Mouse (Mus musculus) cerebellum, postnatal 36 days (tissue): ENCODE data around the gene Hsd3b6.
"Not testable (repeated sequence)": the region's sequence is repeated elsewhere in the genome, so short reads cannot be mapped to it uniquely, and the experiment has no call there.

ENCODE experiments used
- DNase-seq, 2 experiments: peaks; one replicate each; pipeline ENCODE4 v3.0.0; 2021 to 2022; ENCODE audit warnings: mixed read lengths in 2 of 2

The Hsd3b6 gene

DNA sequence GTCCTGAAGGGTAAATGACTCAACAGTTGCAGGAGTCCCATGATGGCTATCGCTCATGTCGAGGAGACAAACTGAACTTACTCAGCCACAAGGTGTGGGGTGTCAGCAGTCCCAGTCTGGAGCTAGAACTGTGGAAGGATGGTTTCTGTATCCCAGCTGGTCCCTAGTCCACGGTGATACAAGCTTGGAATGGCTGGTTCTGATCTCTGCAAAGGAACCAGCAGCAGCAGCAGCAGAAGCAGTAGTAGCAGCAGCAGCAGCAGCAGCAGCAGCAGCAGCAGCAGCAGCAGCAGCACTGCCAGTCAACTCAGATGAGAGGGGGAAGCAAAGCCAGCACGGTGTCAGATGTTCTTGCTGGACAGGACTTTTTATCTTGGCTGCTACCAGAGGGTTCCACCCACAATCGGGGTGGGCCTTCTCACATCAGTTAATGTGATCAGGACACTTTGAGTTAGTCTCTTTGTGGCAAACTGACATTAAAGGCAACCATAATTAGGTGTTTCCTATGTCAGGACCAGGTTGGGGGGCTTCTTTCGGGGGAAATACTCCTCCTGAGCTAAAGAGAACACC, at the start of gene Hsd3b6:
Gene Hsd3b6 (minus strand): TSS at position 343 of the 570 bp plus-strand sequence.
- no peak for DNase-seq

DNA sequence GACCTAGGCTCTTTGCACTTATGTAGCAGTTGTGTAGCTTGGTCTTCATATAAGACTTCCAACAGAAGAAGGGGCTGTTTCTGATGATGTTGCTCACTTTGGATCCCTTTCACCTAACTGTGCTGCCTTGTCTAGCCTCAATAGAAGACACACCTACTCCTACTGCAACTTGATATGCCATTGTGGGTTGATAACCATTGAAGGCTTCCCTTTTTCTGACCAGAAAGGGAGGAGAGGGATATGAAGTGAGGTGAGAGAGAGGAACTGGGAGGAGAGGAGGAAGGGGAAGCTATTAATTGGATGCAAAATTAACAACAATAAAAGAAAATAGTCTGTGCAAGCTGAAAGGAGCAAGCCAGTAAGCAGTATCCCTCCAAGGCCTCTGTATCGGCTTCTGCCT, 48.6 kb upstream of the Hsd3b6 start:
- DNase-seq = no peak

- no peak for DNase-seq
Measured at GRCm38 (mm10) chr3:98859576-98859975, 45.3 kb upstream of the Hsd3b6 start, which contains the start of gene Hsd3b1. TSS of gene Hsd3b1 (minus strand) at chr3:98859794.

- no peak for DNase-seq
Measured at GRCm38 (mm10) chr3:98858051-98858450, 43.8 kb upstream of the Hsd3b6 start.

DNA sequence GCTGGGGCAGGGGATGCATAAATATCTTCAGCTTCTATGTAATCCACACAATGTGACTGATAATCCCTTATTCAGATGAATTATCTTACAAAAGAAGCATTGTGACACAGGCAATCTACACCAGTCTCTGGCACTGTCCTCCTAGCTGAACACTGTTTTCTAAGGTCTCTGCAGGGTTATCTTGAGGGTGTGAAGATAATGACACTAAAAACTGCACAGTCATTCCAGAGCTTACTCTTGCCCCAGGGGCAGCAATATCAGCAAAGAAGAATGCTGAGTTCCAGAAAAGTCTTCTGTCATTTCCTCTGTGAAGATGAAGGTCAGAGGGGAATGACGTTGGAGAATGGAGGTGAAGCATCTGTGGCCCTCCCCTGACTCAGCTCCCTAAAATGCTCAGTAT, 42.6 kb upstream of the Hsd3b6 start:
- DNase-seq = no peak

DNA sequence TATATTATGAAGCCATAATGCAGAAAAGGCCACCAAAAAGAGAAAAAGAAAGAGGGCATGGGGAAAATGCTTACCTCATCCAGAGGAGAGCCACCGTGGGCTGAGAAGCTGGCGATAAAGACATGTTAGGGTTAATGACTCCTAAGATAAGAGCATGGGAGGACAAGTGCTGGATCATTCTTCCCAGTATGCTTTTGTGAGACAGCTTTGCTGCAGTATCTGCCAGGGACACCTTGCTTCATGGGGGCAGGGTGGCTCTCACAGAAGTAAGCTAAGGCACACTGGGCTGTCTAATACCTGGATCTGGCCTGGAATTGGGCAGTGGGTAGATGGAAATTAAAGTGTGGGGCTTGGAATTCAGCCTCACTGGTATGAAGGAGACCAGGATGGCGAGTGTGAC, 40.9 kb upstream of the Hsd3b6 start:
- no peak for DNase-seq

- DNase-seq = no peak
Measured at GRCm38 (mm10) chr3:98853685-98854084, 39.4 kb upstream of the Hsd3b6 start.

DNA sequence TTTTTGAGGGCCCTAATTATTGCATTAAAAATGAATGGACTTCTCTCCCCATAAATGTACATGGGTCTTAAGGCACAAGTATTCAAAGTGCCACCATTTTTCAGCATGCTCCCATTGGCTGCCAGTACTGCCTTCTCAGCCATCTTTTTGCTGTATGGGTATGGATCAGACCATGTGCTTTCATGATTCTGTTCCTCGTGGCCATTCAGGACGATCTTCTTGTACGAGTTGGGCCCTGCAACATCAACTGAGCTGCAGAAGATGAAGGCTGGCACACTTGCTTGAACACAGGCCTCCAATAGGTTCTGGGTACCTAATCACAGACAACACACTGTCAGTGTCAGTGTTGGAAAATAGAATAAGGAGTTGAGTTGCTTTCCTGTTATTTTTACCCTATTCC, 38.8 kb upstream of the Hsd3b6 start:
- DNase-seq = no peak

GRCm38 (mm10) chr3:98852631-98853030, 38.4 kb upstream of the Hsd3b6 start:
- DNase-seq = no peak

GRCm38 (mm10) chr3:98851853-98852252, 37.6 kb upstream of the Hsd3b6 start:
- DNase-seq = no peak

GRCm38 (mm10) chr3:98850262-98850661, 36.0 kb upstream of the Hsd3b6 start:
- no peak for DNase-seq

DNA sequence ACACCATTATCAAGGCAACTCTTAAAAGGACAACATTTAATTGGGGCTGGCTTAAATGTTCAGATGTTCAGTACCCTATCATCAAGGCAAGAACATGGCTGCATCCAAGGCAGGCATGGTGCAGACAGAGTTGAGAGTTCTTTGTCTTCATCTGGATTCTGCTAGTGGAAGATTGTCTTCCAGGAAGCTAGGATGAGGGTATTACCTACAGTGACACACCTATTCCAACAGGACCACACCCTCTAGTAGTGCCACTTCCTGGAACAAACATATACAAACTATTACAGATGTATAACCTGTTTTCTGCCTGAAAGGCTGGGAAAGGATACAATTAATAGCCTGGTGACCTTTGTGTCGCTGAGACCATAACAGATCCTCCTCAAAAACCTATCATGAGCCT, 34.7 kb upstream of the Hsd3b6 start:
- DNase-seq = no peak

- not testable (repeated sequence) for DNase-seq
Measured at GRCm38 (mm10) chr3:98812653-98813052, 1.6 kb downstream of the Hsd3b6 start.

DNA sequence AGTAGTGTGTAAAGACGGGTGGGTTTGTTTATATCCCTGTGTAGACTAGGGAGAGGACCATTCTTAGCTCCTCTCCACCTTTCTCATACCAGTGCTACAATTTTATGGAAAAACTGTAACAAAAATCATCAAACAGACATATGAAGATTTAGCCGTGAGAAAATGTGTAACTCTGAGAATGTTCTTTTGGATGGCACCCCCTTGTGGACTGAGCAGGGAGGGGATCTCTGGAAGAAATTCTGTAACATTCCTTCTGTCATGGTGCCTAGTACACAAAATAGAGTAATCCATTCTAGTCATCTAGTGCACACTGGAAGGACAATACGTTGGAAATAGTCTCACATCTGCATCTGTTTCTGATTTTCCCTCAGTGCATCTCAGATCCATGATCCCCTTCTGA, 9.2 kb downstream of the Hsd3b6 start:
- DNase-seq = not testable (repeated sequence)

DNA sequence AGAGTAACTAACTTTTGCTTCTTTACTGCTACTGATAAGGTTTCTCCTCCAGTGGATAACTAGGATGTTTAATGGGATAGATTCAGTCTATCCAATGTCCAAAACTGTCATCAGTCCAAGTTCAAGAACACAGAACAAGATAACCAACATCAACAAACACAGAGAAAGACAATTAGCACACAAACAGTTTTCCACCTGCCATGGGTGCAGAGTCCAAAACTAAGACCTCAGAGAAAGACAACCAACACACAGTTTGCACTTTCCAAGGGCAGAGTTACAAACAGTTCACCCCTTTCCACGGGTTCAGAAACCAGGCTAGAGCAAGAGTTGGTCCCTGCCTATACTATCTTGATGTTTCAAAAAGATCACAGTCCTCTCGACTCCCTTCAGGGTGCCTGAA, 27.7 kb downstream of the Hsd3b6 start:
- no peak for DNase-seq

DNA sequence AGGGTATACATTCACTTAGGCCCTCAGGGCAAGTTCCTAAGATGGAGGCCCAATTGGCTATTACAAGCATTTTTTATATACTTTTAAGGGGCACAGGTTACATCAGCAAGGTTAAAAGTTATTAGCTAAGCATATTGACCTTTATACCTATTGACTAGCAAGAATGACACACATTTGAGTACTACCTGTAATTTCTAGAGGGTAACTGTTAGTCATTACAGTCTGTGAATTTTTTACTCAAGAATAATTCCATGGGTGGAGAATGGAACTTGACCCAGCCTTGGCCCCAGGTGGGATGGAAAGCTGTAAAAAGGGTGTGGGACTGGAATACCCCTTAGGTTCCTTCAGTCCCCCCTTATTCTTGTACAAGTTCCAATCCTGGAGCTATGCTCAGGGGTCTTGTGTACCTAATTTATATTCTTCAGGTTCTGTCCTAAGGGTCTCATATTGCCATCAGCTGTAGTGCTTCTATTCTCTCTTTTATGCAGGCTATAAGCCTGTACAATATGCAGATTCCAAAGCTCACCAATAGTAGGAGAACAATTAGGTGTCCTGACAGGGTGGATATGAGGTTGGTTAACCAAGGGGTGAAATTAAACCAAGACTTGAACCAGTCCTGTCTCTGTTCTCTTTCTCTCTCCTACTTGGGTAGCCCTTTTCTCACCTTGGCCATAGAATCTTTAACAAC, 31.9 kb downstream of the Hsd3b6 start:
- no peak for DNase-seq

- DNase-seq = no peak
Measured at GRCm38 (mm10) chr3:98780921-98781320, 33.3 kb downstream of the Hsd3b6 start.

GRCm38 (mm10) chr3:98764155-98764554, 50.1 kb downstream of the Hsd3b6 start:
- no peak for DNase-seq

DNA sequence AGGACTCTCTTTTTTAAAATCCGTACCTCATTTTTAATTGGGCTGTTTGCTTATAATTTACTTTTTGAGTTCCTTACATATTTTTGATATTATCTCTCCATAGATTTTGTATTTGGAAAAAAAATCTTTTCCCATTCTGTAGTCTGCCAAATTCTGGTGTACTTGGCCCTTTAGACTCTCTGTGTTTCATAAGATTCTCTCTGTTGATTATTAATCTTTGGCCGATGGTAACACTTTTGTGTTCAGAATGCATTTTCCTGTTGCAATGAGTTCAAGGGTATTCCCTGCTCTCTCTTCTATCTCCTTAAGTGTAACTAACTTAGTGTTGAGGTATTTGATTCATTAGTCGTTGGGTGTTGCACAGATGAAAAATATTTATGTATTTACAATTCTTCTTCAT, 57.4 kb downstream of the Hsd3b6 start:
- no peak for DNase-seq
